Mouse (Mus musculus): ENCODE results near the gene Ubxn1. TPM values are rescaled to one million over a fixed set of nuclear protein-coding genes. Genes with fewer than 3 reads are reported as not detected.
"Not testable (repeated sequence)": the region's sequence is repeated elsewhere in the genome, so short reads cannot be mapped to it uniquely, and the experiment has no call there.

The Ubxn1 gene
- polyA plus RNA-seq, 1 experiment from 2014 or later, result 186 TPM

GRCm38 (mm10) chr19:8892829-8893766 is 21.8 kb downstream of the Ubxn1 start, which contains the start of gene Ints5:
Gene Ints5 (plus strand): TSS chr19:8893005.
- 3% methylated on average over 54 of the region's 54 CpGs for WGBS
- no peaks in the 10 kb centered on the region for H3K9me3 ChIP-seq

GRCm38 (mm10) chr19:8895397-8895960 is 24.2 kb downstream of the Ubxn1 start:
- no peak for ATAC-seq (ENCODE audit: low FRiP score, low read depth)
- H3K4me3 ChIP-seq, result no peak overlapping the region
- H3K36me3 ChIP-seq, result peaks cover 27% of the 10 kb centered on the region
- no peaks in the 10 kb centered on the region for H3K9me3 ChIP-seq
- peaks cover 34% of the 10 kb centered on the region for H3K4me1 ChIP-seq
- no peak overlapping the region for H3K9ac ChIP-seq
- H3K4me2 ChIP-seq (replicated peaks), result no peak overlapping the region
- WGBS, result 93% methylated on average over 9 of the region's 9 CpGs
- H3K27ac ChIP-seq, result no peak overlapping the region
- no peaks in the 10 kb centered on the region for H3K27me3 ChIP-seq (replicated peaks)

More at GRCm38 (mm10) chr19:8892829-8893766, 21.8 kb downstream of the Ubxn1 start, which contains the start of gene Ints5:
- Histone ChIP-seq H3K4me1 (peaks cover 32% of the 10 kb centered on the region), H3K36me3 (peaks cover 30% of the 10 kb centered on the region), H3K27me3 (replicated peaks) (no peaks in the 10 kb centered on the region), H3K4me2 (replicated peaks) (peak within 1 kb of the TSS; percentile 92), H3K4me3 (peak within 1 kb of the TSS; percentile 73), H3K27ac (peak within 1 kb of the TSS; percentile 61), H3K9ac (peak within 1 kb of the TSS; percentile 81)
- ATAC-seq (ENCODE audit: low FRiP score, low read depth), result peak; percentile 34

- H3K27ac ChIP-seq; H3K9ac ChIP-seq; H3K27me3 ChIP-seq (replicated peaks); H3K9me3 ChIP-seq; H3K4me3 ChIP-seq; ATAC-seq (ENCODE audit: low FRiP score, low read depth): not testable (repeated sequence)
- Histone ChIP-seq H3K4me2 (replicated peaks) (peak overlapping the region; percentile 86), H3K4me1 (peaks cover 34% of the 10 kb centered on the region), H3K36me3 (peaks cover 20% of the 10 kb centered on the region)
- WGBS, result 88% methylated on average over 5 of the region's 5 CpGs
Observed at GRCm38 (mm10) chr19:8896231-8896630, 24.9 kb downstream of the Ubxn1 start.

DNA sequence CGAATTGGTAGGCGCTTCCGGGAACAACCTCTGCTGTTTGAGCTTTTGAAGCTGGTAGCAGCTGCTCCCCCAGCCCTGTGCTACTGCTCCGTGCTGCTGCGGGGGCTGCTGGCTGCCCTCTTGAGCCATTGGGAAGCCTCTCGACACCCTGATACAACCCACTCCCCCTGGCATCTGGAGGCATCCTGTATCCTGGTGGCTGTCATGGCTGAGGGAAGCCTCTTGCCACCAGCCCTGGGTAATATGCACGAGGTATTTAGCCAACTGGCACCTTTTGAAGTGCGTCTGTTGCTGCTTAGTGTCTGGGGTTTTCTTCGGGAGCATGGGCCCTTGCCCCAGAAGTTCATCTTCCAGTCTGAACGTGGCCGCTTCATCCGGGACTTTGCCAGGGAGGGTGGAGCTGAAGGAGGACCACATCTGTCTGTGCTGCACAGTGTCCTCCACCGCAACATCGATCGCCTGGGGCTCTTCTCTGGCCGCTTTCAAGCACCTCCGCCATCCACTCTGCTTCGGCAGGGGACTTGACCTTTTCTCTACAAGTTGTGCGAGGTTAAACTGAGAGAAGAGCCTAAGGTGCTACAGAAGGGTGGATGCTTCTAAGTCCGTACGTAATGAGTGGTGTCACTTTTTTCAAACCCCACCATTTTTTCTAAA is 26.0 kb downstream of the Ubxn1 start:
- peaks cover 34% of the 10 kb centered on the region for H3K4me1 ChIP-seq
- peak overlapping the region; percentile 62 for H3K27ac ChIP-seq
- H3K9ac ChIP-seq, result peak overlapping the region; percentile 59
- H3K9me3 ChIP-seq; H3K27me3 ChIP-seq (replicated peaks): not testable (repeated sequence)
- peak overlapping the region; percentile 94 for H3K4me3 ChIP-seq
- peaks cover 26% of the 10 kb centered on the region for H3K36me3 ChIP-seq
- peak overlapping the region; percentile 86 for H3K4me2 ChIP-seq (replicated peaks)
- peak; percentile 71 for ATAC-seq (ENCODE audit: low FRiP score, low read depth)
- 25% methylated on average over 21 of the region's 21 CpGs for WGBS

DNA sequence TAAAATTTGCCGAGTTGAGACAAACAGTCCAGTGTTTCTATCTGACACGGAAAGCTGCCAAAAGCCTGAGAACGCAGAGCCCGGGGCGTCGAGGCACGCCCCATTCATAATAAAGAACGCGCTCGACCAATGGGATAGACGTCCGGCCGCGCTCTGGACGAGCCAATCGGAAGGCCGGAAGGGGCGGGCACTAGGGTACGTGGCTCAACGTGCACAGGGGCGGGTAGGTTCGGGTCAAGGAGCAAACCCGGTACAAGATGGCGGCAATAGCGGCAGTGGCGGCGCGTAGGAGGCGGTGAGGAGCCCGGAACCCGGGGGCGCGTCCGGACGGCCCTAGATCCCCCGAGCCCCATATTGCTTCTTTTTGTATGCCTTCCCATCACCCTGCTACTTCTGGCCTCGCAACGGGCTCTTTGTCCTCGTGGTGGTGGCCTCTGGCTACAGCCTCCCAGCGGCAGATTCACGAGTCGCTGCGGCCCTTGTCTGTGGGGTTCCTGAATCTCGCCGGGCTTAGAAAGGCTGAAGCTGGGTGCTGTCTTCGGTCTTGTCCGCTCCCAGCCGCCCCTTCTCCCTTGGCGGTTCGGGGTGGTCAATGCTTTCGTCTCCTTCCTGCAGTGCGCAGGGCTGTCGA is 26.7 kb downstream of the Ubxn1 start, which contains the start of gene Ganab:
Ganab (plus strand) TSS at position 207 of the 631 bp plus-strand sequence.
- ATAC-seq (ENCODE audit: low FRiP score, low read depth), result peak; percentile 99
- Histone ChIP-seq H3K27ac (peak within 1 kb of the TSS; percentile 62), H3K4me2 (replicated peaks) (peak within 1 kb of the TSS; percentile 86), H3K9ac (peak within 1 kb of the TSS; percentile 93), H3K27me3 (replicated peaks) (no peaks in the 10 kb centered on the region), H3K9me3 (no peaks in the 10 kb centered on the region), H3K4me1 (peaks cover 34% of the 10 kb centered on the region), H3K36me3 (peaks cover 30% of the 10 kb centered on the region), H3K4me3 (peak within 1 kb of the TSS; percentile 94)
- under 1% methylated on average over 53 of the region's 53 CpGs for WGBS

GRCm38 (mm10) chr19:8898576-8898975 is 27.3 kb downstream of the Ubxn1 start:
- H3K4me1 ChIP-seq, result peaks cover 33% of the 10 kb centered on the region
- no peak for ATAC-seq (ENCODE audit: low FRiP score, low read depth)
- peaks cover 35% of the 10 kb centered on the region for H3K36me3 ChIP-seq
- peak overlapping the region; percentile 86 for H3K4me2 ChIP-seq (replicated peaks)
- WGBS, result 14% methylated on average over 13 of the region's 13 CpGs
- H3K27ac ChIP-seq, result no peak overlapping the region
- H3K27me3 ChIP-seq (replicated peaks), result no peaks in the 10 kb centered on the region
- H3K4me3 ChIP-seq, result peak overlapping the region; percentile 94
- peak overlapping the region; percentile 93 for H3K9ac ChIP-seq
- no peaks in the 10 kb centered on the region for H3K9me3 ChIP-seq

DNA sequence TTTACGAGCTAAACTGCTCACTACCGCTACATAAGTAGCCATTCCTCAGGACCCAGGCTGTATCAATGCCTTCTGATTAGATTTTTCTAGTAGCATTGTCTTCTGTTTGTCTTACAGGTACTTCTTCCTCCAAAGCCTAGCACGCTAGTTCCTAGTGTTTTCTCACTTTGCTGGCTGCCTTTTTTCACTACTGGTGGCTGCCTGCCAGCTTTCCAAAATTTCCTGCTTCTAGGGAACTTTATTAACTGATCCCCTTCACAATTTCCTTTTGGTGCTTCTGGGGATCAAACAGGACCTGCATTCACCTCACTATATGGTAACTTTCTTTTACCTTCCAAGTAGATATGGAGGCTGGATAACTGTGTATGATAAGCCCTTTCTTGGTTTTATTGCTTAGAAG is 27.8 kb downstream of the Ubxn1 start:
- no peaks in the 10 kb centered on the region for H3K9me3 ChIP-seq
- ATAC-seq (ENCODE audit: low FRiP score, low read depth), result no peak
- peak overlapping the region; percentile 94 for H3K4me3 ChIP-seq
- H3K27ac ChIP-seq, result no peak overlapping the region
- peak overlapping the region; percentile 93; the same call in 1 of the 2 replicates for H3K9ac ChIP-seq
- H3K4me1 ChIP-seq, result peaks cover 28% of the 10 kb centered on the region
- H3K4me2 ChIP-seq (replicated peaks), result peak overlapping the region; percentile 86
- H3K36me3 ChIP-seq, result peaks cover 40% of the 10 kb centered on the region
- H3K27me3 ChIP-seq (replicated peaks), result no peaks in the 10 kb centered on the region
- WGBS, result 69% methylated on average over 3 of the region's 3 CpGs

DNA sequence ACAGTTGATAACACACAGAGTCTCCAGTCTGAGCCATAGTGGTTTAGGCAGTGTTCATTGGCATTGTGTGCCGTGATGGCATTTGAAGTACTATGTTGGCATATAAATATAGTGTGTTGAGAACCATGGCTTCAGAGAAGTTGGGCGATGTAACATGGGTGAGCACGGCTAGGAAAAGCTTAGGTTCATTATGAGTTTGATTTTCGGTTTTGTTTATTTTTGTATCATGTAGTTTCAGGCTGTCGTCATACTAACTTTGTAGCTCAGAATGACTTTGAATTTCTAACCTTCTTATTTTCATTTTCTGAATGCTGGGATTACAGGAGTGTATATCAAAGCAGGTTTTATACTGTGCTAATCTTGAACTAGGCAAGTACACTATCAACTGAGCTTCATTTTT is 32.1 kb downstream of the Ubxn1 start:
- H3K27me3 ChIP-seq (replicated peaks), result no peaks in the 10 kb centered on the region
- no peak overlapping the region for H3K4me3 ChIP-seq
- H3K4me2 ChIP-seq (replicated peaks), result no peak overlapping the region
- H3K36me3 ChIP-seq, result peaks cover 61% of the 10 kb centered on the region
- H3K4me1 ChIP-seq, result peaks cover 7% of the 10 kb centered on the region
- no peak overlapping the region for H3K9ac ChIP-seq
- no peaks in the 10 kb centered on the region for H3K9me3 ChIP-seq
- WGBS, result 96% methylated on average over 5 of the region's 5 CpGs
- no peak overlapping the region for H3K27ac ChIP-seq
- no peak for ATAC-seq (ENCODE audit: low FRiP score, low read depth)

GRCm38 (mm10) chr19:8908531-8908930 is 37.2 kb downstream of the Ubxn1 start:
- no peak overlapping the region for H3K27ac ChIP-seq
- H3K4me2 ChIP-seq (replicated peaks), result no peak overlapping the region
- no peak overlapping the region for H3K9ac ChIP-seq
- H3K4me1 ChIP-seq, result no peaks in the 10 kb centered on the region
- H3K4me3 ChIP-seq, result no peak overlapping the region
- peaks cover 97% of the 10 kb centered on the region for H3K36me3 ChIP-seq
- no peaks in the 10 kb centered on the region for H3K27me3 ChIP-seq (replicated peaks)
- no peak for ATAC-seq (ENCODE audit: low FRiP score, low read depth)
- H3K9me3 ChIP-seq, result no peaks in the 10 kb centered on the region
- 92% methylated on average over 6 of the region's 6 CpGs for WGBS

DNA sequence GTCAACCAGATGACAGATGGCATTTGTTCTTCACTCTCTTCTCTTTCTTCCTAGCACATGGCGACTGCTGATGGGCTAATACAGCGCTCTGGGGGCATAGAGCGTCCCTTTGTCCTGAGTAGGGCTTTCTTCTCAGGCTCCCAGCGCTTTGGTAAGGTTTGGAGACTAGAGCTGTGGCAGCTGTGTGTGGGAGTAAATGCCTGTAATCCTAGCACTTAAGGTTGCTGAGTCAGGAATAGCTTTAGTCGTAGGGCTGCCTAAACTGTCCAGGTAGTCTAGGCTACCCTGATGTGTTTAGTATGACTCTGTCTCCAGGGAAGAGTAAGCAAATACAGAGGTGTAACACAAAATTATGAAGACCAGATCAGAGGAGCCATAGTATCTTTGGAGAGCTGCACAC is 40.5 kb downstream of the Ubxn1 start:
- peaks cover 100% of the 10 kb centered on the region for H3K36me3 ChIP-seq
- no peak overlapping the region for H3K4me2 ChIP-seq (replicated peaks)
- H3K9ac ChIP-seq, result no peak overlapping the region
- 96% methylated on average over 5 of the region's 5 CpGs for WGBS
- H3K27me3 ChIP-seq (replicated peaks), result no peaks in the 10 kb centered on the region
- no peak overlapping the region for H3K4me3 ChIP-seq
- no peak overlapping the region for H3K27ac ChIP-seq
- no peaks in the 10 kb centered on the region for H3K4me1 ChIP-seq
- no peaks in the 10 kb centered on the region for H3K9me3 ChIP-seq
- no peak for ATAC-seq (ENCODE audit: low FRiP score, low read depth)

- Histone ChIP-seq H3K9me3 (no peaks in the 10 kb centered on the region), H3K27ac (no peak overlapping the region), H3K36me3 (peaks cover 79% of the 10 kb centered on the region), H3K27me3 (replicated peaks) (no peaks in the 10 kb centered on the region), H3K9ac (no peak overlapping the region), H3K4me2 (replicated peaks) (no peak overlapping the region), H3K4me3 (no peak overlapping the region), H3K4me1 (no peaks in the 10 kb centered on the region)
- ATAC-seq (ENCODE audit: low FRiP score, low read depth), result no peak
- 94% methylated on average over 3 of the region's 3 CpGs for WGBS
Observed at GRCm38 (mm10) chr19:8914212-8914611, 42.9 kb downstream of the Ubxn1 start.
